Mouse (Mus musculus): ENCODE results near the gene Zar1. TPM values are rescaled to one million over a fixed set of nuclear protein-coding genes. Genes with fewer than 3 reads are reported as not detected.
"Not testable (repeated sequence)": the region's sequence is repeated elsewhere in the genome, so short reads cannot be mapped to it uniquely, and the experiment has no call there.

Gene Zar1
- 3.6 and 5.5 TPM in 2 replicates for total RNA-seq (2014; rRNA removed)
- polyA plus RNA-seq (2015; fragmentation: Nextera tagmentation; extraction: Ambion mirVana), result 7.3 and 8.6 TPM in 2 replicates

- H3K36me3 ChIP-seq (ENCODE audit: insufficient read depth, low read length); H3K9me3 ChIP-seq (ENCODE audit: low read length); H3K27ac ChIP-seq (ENCODE audit: low read depth, low read length); H3K4me1 ChIP-seq (ENCODE audit: insufficient read depth, low read length); DNase-seq (ENCODE audit: low spot score); H3K27me3 ChIP-seq (ENCODE audit: insufficient read depth, low read length): not testable (repeated sequence)
- ATAC-seq (ENCODE audit: low FRiP score), result peak; percentile 52; the same call in 1 of the 2 replicates
- H3K4me2 ChIP-seq (ENCODE audit: low read depth, low read length, poor library complexity, severe bottlenecking), result peak within 1 kb of the TSS; percentile 54
- WGBS, result 8% methylated on average over 8 of the region's 21 CpGs
- H3K9ac ChIP-seq (replicated peaks; ENCODE audit: low read length, poor library complexity, severe bottlenecking), result 0 out of 2 replicates have a peak within 1 kb of the TSS, but pooled peaks have one; percentile 29
- H3K4me3 ChIP-seq (ENCODE audit: low read depth, low read length), result peak within 1 kb of the TSS; percentile 38
Observed at GRCm38 (mm10) chr5:72580970-72581332, at the start of gene Zar1. Gene Zar1, minus strand, starts transcription at chr5:72581254.

DNA sequence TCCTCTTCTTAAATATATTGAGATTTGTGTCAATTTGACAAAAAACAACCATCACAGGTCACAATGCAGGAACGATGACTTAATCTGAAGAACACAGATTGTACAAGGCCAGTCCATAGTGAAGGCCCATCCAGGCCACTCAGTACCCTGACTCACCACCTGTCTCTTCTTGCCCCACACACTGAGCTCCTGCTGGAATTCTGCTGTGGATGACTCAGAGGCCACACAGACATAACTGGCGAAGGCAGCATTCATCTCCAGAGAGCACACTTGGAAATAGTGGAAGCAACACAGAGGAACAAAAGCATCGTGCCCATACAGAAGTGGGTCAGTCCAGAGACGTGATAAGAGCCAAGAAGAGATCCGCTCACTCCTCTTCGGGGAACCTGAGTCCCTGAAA is 49.0 kb upstream of the Zar1 start:
- H3K4me1 ChIP-seq (ENCODE audit: insufficient read depth, low read length), result no peaks in the 10 kb centered on the region
- TF ChIP-seq CTCF (IDR thresholded peaks at IDR 0.05), result no peak
- no peaks in the 10 kb centered on the region for H3K9me3 ChIP-seq (ENCODE audit: low read length)
- DNase-seq (ENCODE audit: low spot score), result no peak
- no peak overlapping the region for H3K27ac ChIP-seq (ENCODE audit: low read depth, low read length)
- no peak overlapping the region for H3K9ac ChIP-seq (replicated peaks; ENCODE audit: low read length, poor library complexity, severe bottlenecking)
- no peak overlapping the region for H3K4me3 ChIP-seq (ENCODE audit: low read depth, low read length)
- WGBS, result 91% methylated on average over 6 of the region's 6 CpGs
- no peaks in the 10 kb centered on the region for H3K27me3 ChIP-seq (ENCODE audit: insufficient read depth, low read length)
- H3K36me3 ChIP-seq (ENCODE audit: insufficient read depth, low read length), result no peaks in the 10 kb centered on the region
- H3K4me2 ChIP-seq (ENCODE audit: low read depth, low read length, poor library complexity, severe bottlenecking), result no peak overlapping the region
- ATAC-seq (ENCODE audit: low FRiP score), result no peak

- no peak for DNase-seq (ENCODE audit: low spot score)
- no peak overlapping the region for H3K4me3 ChIP-seq (ENCODE audit: low read depth, low read length)
- H3K4me2 ChIP-seq (ENCODE audit: low read depth, low read length, poor library complexity, severe bottlenecking), result no peak overlapping the region
- H3K27me3 ChIP-seq (ENCODE audit: insufficient read depth, low read length), result no peaks in the 10 kb centered on the region
- H3K9ac ChIP-seq (replicated peaks; ENCODE audit: low read length, poor library complexity, severe bottlenecking), result no peak overlapping the region
- no peak for ATAC-seq (ENCODE audit: low FRiP score)
- H3K36me3 ChIP-seq (ENCODE audit: insufficient read depth, low read length), result no peaks in the 10 kb centered on the region
- H3K4me1 ChIP-seq (ENCODE audit: insufficient read depth, low read length), result no peaks in the 10 kb centered on the region
- H3K9me3 ChIP-seq (ENCODE audit: low read length), result no peaks in the 10 kb centered on the region
- no peak overlapping the region for H3K27ac ChIP-seq (ENCODE audit: low read depth, low read length)
- WGBS, result 100% methylated on average over 1 of the region's 1 CpGs
- TF ChIP-seq CTCF (IDR thresholded peaks at IDR 0.05), result no peak
Observed at GRCm38 (mm10) chr5:72621022-72621421, 40.0 kb upstream of the Zar1 start.

GRCm38 (mm10) chr5:72617413-72617812 is 36.4 kb upstream of the Zar1 start:
- WGBS, result 88% methylated on average over 4 of the region's 4 CpGs
- no peaks in the 10 kb centered on the region for H3K36me3 ChIP-seq (ENCODE audit: insufficient read depth, low read length)

DNA sequence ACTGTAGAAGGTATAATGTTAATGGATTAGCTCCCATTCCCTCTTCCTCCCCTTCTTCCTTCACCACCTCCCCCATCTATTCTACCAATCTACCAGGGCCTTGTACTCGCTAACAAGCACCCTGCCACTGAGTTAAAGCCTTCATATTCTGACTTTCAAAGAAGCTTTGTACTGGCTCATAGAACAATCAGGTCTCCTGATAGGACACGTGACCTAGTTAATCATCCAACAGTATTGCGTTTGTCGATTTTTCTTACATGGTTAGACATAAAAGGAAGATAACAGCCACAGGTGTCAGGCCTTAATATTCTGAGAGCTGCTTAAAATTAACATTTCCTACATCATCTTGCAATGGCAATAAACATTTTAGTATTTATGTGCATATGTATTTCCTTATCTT is 22.1 kb upstream of the Zar1 start:
- no peak for TF ChIP-seq CTCF (IDR thresholded peaks at IDR 0.05)
- H3K4me2 ChIP-seq (ENCODE audit: low read depth, low read length, poor library complexity, severe bottlenecking), result no peak overlapping the region
- H3K36me3 ChIP-seq (ENCODE audit: insufficient read depth, low read length), result no peaks in the 10 kb centered on the region
- no peak overlapping the region for H3K9ac ChIP-seq (replicated peaks; ENCODE audit: low read length, poor library complexity, severe bottlenecking)
- no peak for ATAC-seq (ENCODE audit: low FRiP score)
- H3K27ac ChIP-seq (ENCODE audit: low read depth, low read length), result no peak overlapping the region
- H3K4me3 ChIP-seq (ENCODE audit: low read depth, low read length), result no peak overlapping the region
- no peaks in the 10 kb centered on the region for H3K4me1 ChIP-seq (ENCODE audit: insufficient read depth, low read length)
- no peak for DNase-seq (ENCODE audit: low spot score)
- WGBS, result 93% methylated on average over 4 of the region's 4 CpGs
- no peaks in the 10 kb centered on the region for H3K27me3 ChIP-seq (ENCODE audit: insufficient read depth, low read length)
- H3K9me3 ChIP-seq (ENCODE audit: low read length), result no peaks in the 10 kb centered on the region

More at GRCm38 (mm10) chr5:72617413-72617812, 36.4 kb upstream of the Zar1 start:
- H3K9ac ChIP-seq (replicated peaks; ENCODE audit: low read length, poor library complexity, severe bottlenecking), result no peak overlapping the region
- no peak for TF ChIP-seq CTCF (IDR thresholded peaks at IDR 0.05)
- H3K27ac ChIP-seq (ENCODE audit: low read depth, low read length), result no peak overlapping the region
- H3K4me1 ChIP-seq (ENCODE audit: insufficient read depth, low read length), result no peaks in the 10 kb centered on the region
- DNase-seq (ENCODE audit: low spot score) (no peak), ATAC-seq (ENCODE audit: low FRiP score) (no peak)
- no peaks in the 10 kb centered on the region for H3K27me3 ChIP-seq (ENCODE audit: insufficient read depth, low read length)
- H3K9me3 ChIP-seq (ENCODE audit: low read length), result no peaks in the 10 kb centered on the region
- H3K4me2 ChIP-seq (ENCODE audit: low read depth, low read length, poor library complexity, severe bottlenecking), result no peak overlapping the region
- no peak overlapping the region for H3K4me3 ChIP-seq (ENCODE audit: low read depth, low read length)

- H3K27me3 ChIP-seq (ENCODE audit: insufficient read depth, low read length), result no peaks in the 10 kb centered on the region
- no peaks in the 10 kb centered on the region for H3K9me3 ChIP-seq (ENCODE audit: low read length)
- no peak for DNase-seq (ENCODE audit: low spot score)
- no peak overlapping the region for H3K4me2 ChIP-seq (ENCODE audit: low read depth, low read length, poor library complexity, severe bottlenecking)
- no peak for ATAC-seq (ENCODE audit: low FRiP score)
- H3K4me3 ChIP-seq (ENCODE audit: low read depth, low read length), result no peak overlapping the region
- no peak overlapping the region for H3K27ac ChIP-seq (ENCODE audit: low read depth, low read length)
- H3K9ac ChIP-seq (replicated peaks; ENCODE audit: low read length, poor library complexity, severe bottlenecking), result no peak overlapping the region
- 10% methylated on average over 5 of the region's 5 CpGs for WGBS
- H3K36me3 ChIP-seq (ENCODE audit: insufficient read depth, low read length), result no peaks in the 10 kb centered on the region
- peak; percentile 46 for TF ChIP-seq CTCF (IDR thresholded peaks at IDR 0.05)
- no peaks in the 10 kb centered on the region for H3K4me1 ChIP-seq (ENCODE audit: insufficient read depth, low read length)
Observed at GRCm38 (mm10) chr5:72601006-72601405, 20.0 kb upstream of the Zar1 start.

Data from midbrain, postnatal 0 days (tissue).